Mouse (Mus musculus): Measurements from ENCODE around the gene Ffar4. TPM values are rescaled to one million over a fixed set of nuclear protein-coding genes. Genes with fewer than 3 reads are reported as not detected.

Gene Ffar4
- total RNA-seq (2023) = not detected

GRCm38 (mm10) chr19:38096858-38097758, at the start of gene Ffar4:
Gene Ffar4 (plus strand): TSS chr19:38097071.

GRCm38 (mm10) chr19:38054720-38055192, 42.1 kb upstream of the Ffar4 start, which contains the start of gene Cep55:
Gene Cep55 (plus strand): TSS chr19:38055011.

GRCm38 (mm10) chr19:38125219-38125610, 28.3 kb downstream of the Ffar4 start, which contains the start of gene Rbp4:
Gene Rbp4 (minus strand): TSS chr19:38125281.

GRCm38 (mm10) chr19:38132481-38132880, 35.6 kb downstream of the Ffar4 start, which contains the start of gene Pde6c:
Gene Pde6c (plus strand): TSS chr19:38132781.

Other genes with a start within 250 kb of the Ffar4 start
- 3.2 TPM for gene Myof, start 53.5 kb upstream of the Ffar4 start, total RNA-seq (2023)
- 0.47 TPM for gene Cep55, start 42.1 kb upstream of the Ffar4 start, total RNA-seq (2023)
- gene Rbp4, start 28.2 kb downstream of the Ffar4 start, total RNA-seq (2023) = not detected
- not detected for gene Pde6c, start 35.7 kb downstream of the Ffar4 start, total RNA-seq (2023)
- 22.1 TPM for gene Fra10ac1, start 127.1 kb downstream of the Ffar4 start, total RNA-seq (2023)
- gene Lgi1, start 167.5 kb downstream of the Ffar4 start, total RNA-seq (2023) = not detected

Data from CD4-positive naive resting alpha-beta T cell, adult 57 days (primary cell).